Mouse (Mus musculus): Measurements from ENCODE around the gene Nupl2.

The Nupl2 gene

GRCm38 (mm10) chr5:24164789-24165445 lies at the start of gene Nupl2:
Nupl2 (plus strand) TSS chr5:24164963.
- peak; percentile 81 to 90 for DNase-seq

- DNase-seq: no peak
These were observed 42.5 kb upstream of the Nupl2 start for GRCm38 (mm10) chr5:24122221-24122620.

GRCm38 (mm10) chr5:24124175-24124574 lies 40.6 kb upstream of the Nupl2 start:
- no peak for DNase-seq

- DNase-seq: no peak
These were observed 40.0 kb upstream of the Nupl2 start for GRCm38 (mm10) chr5:24124579-24125276.

GRCm38 (mm10) chr5:24125910-24126636 lies 38.7 kb upstream of the Nupl2 start:
- DNase-seq: no peak

GRCm38 (mm10) chr5:24126967-24127366 lies 37.8 kb upstream of the Nupl2 start:
- DNase-seq: no peak

GRCm38 (mm10) chr5:24146964-24147363 lies 17.8 kb upstream of the Nupl2 start:
- DNase-seq: no peak

GRCm38 (mm10) chr5:24152199-24152598 lies 12.6 kb upstream of the Nupl2 start:
- no peak for DNase-seq

- DNase-seq: no peak
These were observed 8.0 kb upstream of the Nupl2 start for GRCm38 (mm10) chr5:24156774-24157173.

GRCm38 (mm10) chr5:24167263-24167662 lies 2.5 kb downstream of the Nupl2 start:
- no peak for DNase-seq

- no peak for DNase-seq
These were observed 5.1 kb downstream of the Nupl2 start for GRCm38 (mm10) chr5:24169881-24170280.

- DNase-seq: no peak
These were observed 7.3 kb downstream of the Nupl2 start for GRCm38 (mm10) chr5:24172092-24172491.

- no peak for DNase-seq
These were observed 16.9 kb downstream of the Nupl2 start for GRCm38 (mm10) chr5:24181514-24182295.

- no peak for DNase-seq
These were observed 17.6 kb downstream of the Nupl2 start for GRCm38 (mm10) chr5:24182296-24182734.

GRCm38 (mm10) chr5:24183096-24183495 lies 18.3 kb downstream of the Nupl2 start:
- DNase-seq: no peak

GRCm38 (mm10) chr5:24184011-24184410 lies 19.2 kb downstream of the Nupl2 start:
- DNase-seq: no peak

- no peak for DNase-seq
These were observed 23.7 kb downstream of the Nupl2 start for GRCm38 (mm10) chr5:24188476-24188875.

- DNase-seq: no peak
These were observed 27.1 kb downstream of the Nupl2 start for GRCm38 (mm10) chr5:24191821-24192220.

GRCm38 (mm10) chr5:24201006-24201405 lies 36.2 kb downstream of the Nupl2 start:
- DNase-seq: no peak

GRCm38 (mm10) chr5:24202492-24202891 lies 37.7 kb downstream of the Nupl2 start:
- no peak for DNase-seq

- DNase-seq: no peak
These were observed 38.5 kb downstream of the Nupl2 start for GRCm38 (mm10) chr5:24203266-24203665.

- no peak for DNase-seq
These were observed 43.2 kb downstream of the Nupl2 start for GRCm38 (mm10) chr5:24207965-24208364.

- DNase-seq: no peak
These were observed 43.7 kb downstream of the Nupl2 start for GRCm38 (mm10) chr5:24208505-24208904.
